Mouse (Mus musculus): ENCODE results near the gene Adam26b.
"Not testable (repeated sequence)": the region's sequence is repeated elsewhere in the genome, so short reads cannot be mapped to it uniquely, and the experiment has no call there.

Gene Adam26b

GRCm38 (mm10) chr8:43528006-43528405 is at the start of gene Adam26b:
TSS of gene Adam26b (minus strand) at chr8:43528106.
- not testable (repeated sequence) for DNase-seq

- DNase-seq: not testable (repeated sequence)
These were observed 48.7 kb upstream of the Adam26b start, which contains the start of gene Adam26a for GRCm38 (mm10) chr8:43576607-43577006. TSS of gene Adam26a (minus strand) at chr8:43576707.

All from B cell, adult 2 months (primary cell).